Mouse (Mus musculus): Measurements from ENCODE around the gene Cygb.
A peak's percentile ranks its signal among the peaks of the same experiment; 100 is the strongest.
"Not testable (repeated sequence)": the region's sequence is repeated elsewhere in the genome, so short reads cannot be mapped to it uniquely, and the experiment has no call there.

Cygb gene

GRCm38 (mm10) chr11:116654255-116654821 lies at the start of gene Cygb:
Gene Cygb, minus strand, starts transcription at chr11:116654313.
- no peak for DNase-seq

GRCm38 (mm10) chr11:116701377-116701841 lies 47.3 kb upstream of the Cygb start:
- no peak for DNase-seq

DNA sequence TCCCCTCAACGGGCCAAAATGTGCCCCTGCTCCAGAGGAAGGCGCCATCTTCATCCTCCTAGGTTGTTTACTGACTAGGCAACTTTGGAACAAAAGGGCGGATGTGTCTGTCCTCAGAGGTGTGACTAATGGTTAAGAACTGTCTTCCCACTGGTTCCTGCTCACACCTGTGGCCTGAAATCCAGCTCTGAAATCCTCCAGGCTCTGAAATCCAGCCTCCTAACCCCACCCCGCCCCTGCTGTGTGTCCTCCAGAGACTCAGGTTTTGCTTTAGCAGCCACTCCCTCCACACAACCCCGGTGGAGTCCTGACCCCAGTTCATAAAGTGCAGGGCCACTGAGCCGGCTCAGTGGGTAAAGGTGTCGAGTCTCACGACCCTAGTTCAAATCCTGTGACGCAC lies 43.4 kb upstream of the Cygb start:
- no peak for DNase-seq

GRCm38 (mm10) chr11:116696426-116696825 lies 42.3 kb upstream of the Cygb start:
- DNase-seq = no peak

DNA sequence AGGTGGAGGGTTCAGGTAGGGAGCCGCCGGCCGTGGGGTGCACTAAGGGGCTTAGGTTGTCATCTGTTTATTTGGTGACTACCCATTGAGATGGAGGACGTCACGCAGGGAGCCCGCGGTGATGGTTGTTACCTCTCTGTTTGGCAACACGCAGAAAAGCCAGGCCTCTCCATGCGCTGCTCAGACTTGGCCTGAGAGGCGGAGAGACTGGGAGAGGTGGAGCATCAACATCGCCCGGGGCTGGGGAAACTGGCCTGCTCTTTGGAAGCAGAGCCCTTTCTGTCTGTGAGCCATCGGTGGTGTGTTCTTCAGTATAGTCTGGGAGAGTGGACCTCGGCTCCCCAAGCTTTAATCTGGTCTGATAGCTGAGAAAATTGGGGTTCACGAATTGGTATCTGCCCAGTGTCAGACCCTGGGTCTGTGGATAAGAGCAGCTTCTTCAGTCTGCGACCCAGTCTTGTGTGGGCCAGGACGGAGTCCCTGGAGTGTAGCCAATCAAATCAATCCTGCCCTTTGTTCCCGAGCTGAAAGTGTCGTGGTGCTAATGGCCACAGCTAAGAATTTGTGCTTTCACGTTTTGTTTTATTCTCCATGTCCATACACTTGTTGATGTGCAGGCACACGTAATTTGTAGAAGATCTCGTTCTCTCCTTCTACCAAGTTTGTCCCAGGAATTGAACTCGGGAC lies 41.2 kb upstream of the Cygb start:
- DNase-seq = no peak

DNA sequence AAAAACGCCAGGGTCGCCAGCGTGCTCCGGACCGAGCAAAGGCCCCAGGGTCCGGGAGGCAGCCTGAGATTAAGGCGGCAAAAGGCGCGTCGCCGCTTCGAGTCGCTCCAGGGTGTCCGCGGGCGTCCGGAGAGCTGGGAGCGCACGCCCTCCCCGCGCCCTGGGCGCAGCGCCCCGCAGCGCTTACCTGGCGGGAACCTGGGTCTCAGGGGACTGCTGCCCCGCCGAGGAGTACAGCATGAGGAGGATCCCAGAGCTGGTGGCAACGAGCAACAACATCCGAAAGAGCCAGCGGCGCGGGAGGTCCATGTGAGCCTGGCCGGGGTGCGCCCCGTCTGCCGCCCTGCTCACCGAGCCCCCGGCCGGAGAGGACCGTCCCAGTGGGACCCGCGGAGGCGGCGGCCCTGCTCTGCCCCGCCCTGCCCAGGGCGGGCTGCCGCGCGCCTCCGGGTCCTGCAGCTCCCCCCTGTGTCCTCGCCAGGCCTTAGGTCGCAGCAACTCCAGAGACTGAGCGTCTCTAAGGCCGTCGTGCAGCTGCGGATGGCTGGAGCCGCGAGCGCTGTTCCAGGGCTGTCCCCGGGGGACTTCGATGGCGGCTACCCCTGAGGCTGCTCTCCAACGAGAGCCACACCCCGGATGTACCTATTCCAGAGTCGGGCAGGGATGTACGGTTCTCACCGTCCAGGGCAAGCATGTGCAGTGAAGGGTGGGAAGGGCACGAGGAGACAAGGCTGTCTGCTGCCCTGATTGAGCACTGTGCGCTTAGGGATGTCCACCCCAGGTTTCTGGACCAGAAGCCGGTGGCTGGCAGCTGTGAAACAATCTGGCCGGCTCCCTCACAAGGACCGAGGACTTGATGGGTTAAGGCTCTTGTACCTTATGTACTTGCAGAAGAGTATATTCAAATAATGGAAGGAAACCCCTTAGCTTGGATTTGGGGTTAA lies 40.4 kb upstream of the Cygb start:
- no peak for DNase-seq

DNA sequence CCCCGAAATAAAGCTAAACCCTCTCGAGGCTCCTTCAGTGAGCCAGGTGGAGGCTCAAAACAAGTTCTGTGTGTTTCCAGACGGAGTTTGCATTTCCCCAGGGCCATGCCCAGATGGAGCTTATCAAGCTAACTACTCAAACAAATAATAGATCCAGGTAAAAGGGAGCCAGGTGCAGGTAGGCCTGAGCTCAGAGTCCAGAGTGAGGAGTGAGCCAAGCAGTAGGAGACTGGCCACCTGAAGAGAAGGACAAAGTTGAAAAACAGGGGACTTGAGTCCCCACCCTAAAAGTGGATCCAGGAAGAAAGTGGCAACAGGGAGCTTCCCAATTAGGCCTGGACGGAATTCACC lies 39.8 kb upstream of the Cygb start:
- DNase-seq = no peak

DNA sequence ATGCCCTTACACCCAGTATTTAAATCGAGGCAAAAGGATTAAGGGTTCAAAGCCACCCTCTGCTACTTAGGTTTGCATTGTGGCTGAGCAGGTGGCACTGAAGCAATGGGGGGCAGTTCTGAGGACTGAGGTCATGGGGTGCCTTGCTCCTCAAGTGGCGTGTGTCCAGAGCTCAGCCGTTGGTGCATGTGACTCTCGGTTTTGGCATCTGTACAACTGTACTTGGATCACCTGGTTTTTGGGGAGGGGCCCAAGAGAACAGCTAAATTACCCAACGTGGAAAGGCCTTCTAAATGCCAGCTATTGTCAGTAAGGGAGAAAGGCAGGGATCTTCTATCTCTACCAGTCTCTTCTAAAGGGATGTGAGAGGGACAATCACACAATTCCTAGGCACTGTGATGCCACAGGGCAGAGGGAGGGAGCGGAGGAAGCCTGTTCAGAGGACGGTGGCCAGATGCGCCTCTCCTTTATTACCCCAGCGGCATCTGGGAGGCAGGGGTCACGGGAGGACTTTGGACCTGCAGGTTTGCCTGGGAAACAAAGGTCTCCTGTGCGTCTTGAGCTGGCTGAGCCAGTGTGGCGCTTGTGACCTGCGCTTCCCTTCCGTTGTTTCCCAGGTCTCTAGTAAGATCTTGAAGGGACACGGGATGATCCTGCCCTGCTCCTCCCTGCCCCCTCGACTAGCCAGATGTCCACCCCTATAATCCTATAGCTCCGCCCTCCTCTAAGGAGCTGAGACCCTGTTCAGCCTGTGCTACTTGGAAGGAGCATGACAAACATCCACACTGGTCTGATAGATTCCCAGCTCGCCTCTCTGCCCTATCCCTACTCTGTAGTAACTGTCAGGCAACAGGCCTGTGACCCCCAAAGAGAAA lies 36.8 kb upstream of the Cygb start:
- DNase-seq = no peak

- DNase-seq = no peak
Observed at GRCm38 (mm10) chr11:116689622-116690021, 35.5 kb upstream of the Cygb start.

DNA sequence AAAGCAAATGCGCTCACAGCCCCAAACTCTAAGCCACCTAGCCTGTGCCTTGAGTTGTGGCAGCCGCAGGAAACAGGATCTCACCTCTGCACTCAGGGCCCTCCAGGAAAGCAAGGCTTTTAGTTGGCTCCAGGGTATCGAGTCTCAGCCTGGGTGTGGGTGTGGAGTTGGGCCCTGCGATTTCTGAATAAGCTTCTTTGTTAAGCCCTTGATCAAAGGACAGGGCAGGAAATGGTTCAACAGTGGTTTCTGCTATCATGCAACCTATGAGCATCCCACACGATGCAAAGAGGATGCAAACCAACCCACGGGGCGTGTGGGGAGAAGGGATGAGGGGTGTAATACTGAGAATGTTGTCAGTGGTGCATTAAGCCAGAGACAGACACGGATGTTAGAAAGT lies 33.8 kb upstream of the Cygb start:
- DNase-seq = peak in 1 of 2 experiments; percentile 24

DNA sequence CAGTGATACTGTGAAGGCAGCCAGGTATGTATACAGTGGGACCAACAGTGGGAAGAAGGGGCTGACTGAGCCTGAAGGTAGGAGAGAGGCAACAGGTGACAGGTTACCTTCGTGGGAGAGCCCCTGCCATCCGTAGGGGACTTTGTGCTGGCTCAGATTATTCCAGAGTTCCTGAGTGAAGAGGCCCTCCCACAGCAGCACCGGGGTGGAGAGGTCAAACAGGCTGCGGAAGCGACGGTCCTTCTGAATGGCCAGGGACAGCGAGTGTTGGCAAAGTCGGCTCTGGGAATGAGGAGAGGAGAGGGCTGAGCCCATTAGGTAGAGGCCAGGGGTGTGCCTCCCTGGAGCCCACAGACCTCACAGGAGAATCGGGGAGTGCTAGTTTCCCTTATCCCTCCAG lies 31.6 kb upstream of the Cygb start:
- no peak for DNase-seq

GRCm38 (mm10) chr11:116683777-116684176 lies 29.7 kb upstream of the Cygb start:
- no peak for DNase-seq

GRCm38 (mm10) chr11:116682501-116683144 lies 28.5 kb upstream of the Cygb start:
- no peak for DNase-seq

GRCm38 (mm10) chr11:116681147-116681546 lies 27.0 kb upstream of the Cygb start:
- DNase-seq = no peak

GRCm38 (mm10) chr11:116680321-116681091 lies 26.4 kb upstream of the Cygb start:
- DNase-seq = no peak

DNA sequence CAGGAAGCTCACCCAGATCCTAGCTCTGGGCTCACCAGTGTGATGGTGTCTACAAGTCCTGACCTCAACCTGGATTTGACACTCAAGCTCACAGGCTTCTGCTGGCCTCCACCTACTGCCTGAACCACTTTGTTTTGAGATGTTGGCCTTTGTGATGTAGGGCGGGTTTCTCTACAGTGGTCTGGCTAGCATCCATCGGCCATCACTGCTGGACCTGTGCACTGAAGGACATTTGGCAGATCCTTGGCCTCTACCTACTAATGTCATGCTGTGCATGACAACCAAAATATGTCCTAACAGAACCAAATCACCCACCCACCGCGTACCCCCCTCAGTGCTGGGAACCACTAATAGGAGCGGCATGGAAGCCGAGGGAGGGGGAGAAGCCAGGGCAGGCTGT lies 25.0 kb upstream of the Cygb start:
- no peak for DNase-seq

- DNase-seq = no peak
Observed at GRCm38 (mm10) chr11:116677711-116678441, 23.8 kb upstream of the Cygb start.

DNA sequence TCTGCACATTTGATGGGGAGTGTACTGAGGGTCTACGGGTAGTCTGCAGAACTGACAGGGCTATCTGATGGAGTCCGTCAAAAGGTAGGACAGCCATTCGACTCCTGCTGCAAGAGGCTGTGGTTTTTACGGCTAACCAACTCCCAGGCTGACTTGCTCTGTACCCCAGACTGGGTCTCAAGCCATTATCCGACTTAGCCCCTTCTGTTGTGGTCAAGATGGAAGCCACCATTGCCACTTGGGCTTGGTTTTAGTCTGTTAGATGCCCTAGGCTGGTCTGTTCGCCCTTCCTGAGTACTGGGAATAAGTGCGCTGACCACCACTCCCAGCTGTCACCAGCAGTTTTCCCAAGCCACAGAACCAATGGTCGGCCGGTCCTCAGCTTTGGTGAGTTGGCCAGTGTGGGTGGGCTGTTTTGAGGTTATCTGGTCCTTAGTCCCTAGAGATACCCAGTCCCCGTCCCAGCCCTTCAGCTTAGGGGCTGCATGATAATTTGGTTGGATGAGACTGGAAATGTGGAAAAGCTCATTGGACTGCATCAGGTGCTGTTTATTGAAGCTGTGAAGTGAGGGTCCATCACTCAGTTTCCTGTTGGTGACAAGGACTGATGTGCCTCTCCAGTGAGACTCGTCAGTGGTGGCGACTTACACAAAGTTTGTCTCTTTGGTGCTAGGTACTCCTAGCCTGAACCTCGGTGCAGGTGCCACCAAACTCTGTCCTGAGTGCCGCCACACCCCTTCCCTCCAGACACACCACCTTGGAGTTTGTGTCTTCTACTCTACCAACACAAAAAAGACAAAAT lies 22.3 kb upstream of the Cygb start:
- DNase-seq = no peak

DNA sequence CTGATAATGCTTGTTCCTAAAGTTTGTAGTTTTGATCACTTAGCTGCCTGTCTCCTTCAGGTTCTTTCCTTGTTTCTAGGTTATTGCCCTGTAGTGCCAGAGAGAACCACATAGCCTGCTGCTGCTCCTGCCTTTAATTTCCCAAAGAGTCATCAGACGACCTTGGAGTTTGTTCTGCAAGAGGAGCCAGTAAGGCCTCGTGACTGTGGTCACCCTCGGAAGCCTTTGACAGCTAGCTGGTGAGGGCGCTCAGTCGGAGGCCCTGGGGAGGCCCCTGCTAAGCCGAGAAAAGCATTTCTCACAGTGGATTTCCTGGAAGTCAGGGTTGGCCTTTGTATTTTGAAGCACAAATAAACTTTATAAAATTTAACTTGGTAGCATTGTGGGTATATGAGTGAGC lies 21.3 kb upstream of the Cygb start:
- DNase-seq = not testable (repeated sequence)
